Mouse (Mus musculus) ovary, postnatal 36 days (tissue): Measurements from ENCODE around the gene Sfxn3.

Source experiments
- DNase-seq: peaks from one replicate; pipeline ENCODE4 v3.0.0; 2022; ENCODE audit warnings: low spot score, mixed read lengths

Gene Sfxn3

GRCm38 (mm10) chr19:45047935-45048643 lies 786 bp downstream of the Sfxn3 start:
- peak; percentile 55 for DNase-seq

- no peak for DNase-seq
These were observed 1.5 kb downstream of the Sfxn3 start for GRCm38 (mm10) chr19:45048644-45049365.

GRCm38 (mm10) chr19:45049523-45049922 lies 2.2 kb downstream of the Sfxn3 start:
- DNase-seq = no peak

- no peak for DNase-seq
These were observed 6.1 kb downstream of the Sfxn3 start for GRCm38 (mm10) chr19:45053451-45053850.

- no peak for DNase-seq
These were observed 7.8 kb downstream of the Sfxn3 start for GRCm38 (mm10) chr19:45054892-45055690.

- DNase-seq = no peak
These were observed 9.1 kb downstream of the Sfxn3 start for GRCm38 (mm10) chr19:45056364-45056763.

GRCm38 (mm10) chr19:45056908-45057698 lies 9.8 kb downstream of the Sfxn3 start:
- DNase-seq = no peak

GRCm38 (mm10) chr19:45057724-45058112 lies 10.4 kb downstream of the Sfxn3 start:
- no peak for DNase-seq

- DNase-seq = peak; percentile 88
These were observed 11.0 kb downstream of the Sfxn3 start for GRCm38 (mm10) chr19:45058113-45058839.

- peak; percentile 42 for DNase-seq
These were observed 11.5 kb downstream of the Sfxn3 start for GRCm38 (mm10) chr19:45058841-45059240.

- DNase-seq = peak; percentile 44
These were observed 16.4 kb downstream of the Sfxn3 start for GRCm38 (mm10) chr19:45063565-45064292.

- no peak for DNase-seq
These were observed 17.9 kb downstream of the Sfxn3 start for GRCm38 (mm10) chr19:45065226-45065625.

- no peak for DNase-seq
These were observed 19.9 kb downstream of the Sfxn3 start for GRCm38 (mm10) chr19:45067170-45067569.

- DNase-seq = no peak
These were observed 20.6 kb downstream of the Sfxn3 start for GRCm38 (mm10) chr19:45067758-45068510.

GRCm38 (mm10) chr19:45073871-45074542 lies 26.7 kb downstream of the Sfxn3 start:
- DNase-seq = peak; percentile 85

GRCm38 (mm10) chr19:45074580-45075322 lies 27.4 kb downstream of the Sfxn3 start, which contains the start of gene Kazald1:
Kazald1 (plus strand) TSS chr19:45075241.
- peak; percentile 95 for DNase-seq

- peak; percentile 49 for DNase-seq
These were observed 28.2 kb downstream of the Sfxn3 start for GRCm38 (mm10) chr19:45075323-45076035.
